Mouse (Mus musculus) right cerebral cortex, adult 2 months (tissue): ENCODE measurements around the gene Kcnmb1.
A peak's percentile ranks its signal among the peaks of the same experiment; 100 is the strongest.

Source experiments
- DNase-seq, 2 experiments: peaks; one replicate each; pipeline ENCODE4 v3.0.0; 2021 to 2022; ENCODE audit warnings: low spot score in 2 of 2

Kcnmb1 gene

GRCm38 (mm10) chr11:34000416-34000815 is 37.6 kb downstream of the Kcnmb1 start:
- DNase-seq, result no peak

GRCm38 (mm10) chr11:34001938-34002592 is 39.3 kb downstream of the Kcnmb1 start:
- peak; percentile 75 to 81 for DNase-seq

- no peak for DNase-seq
Observed at GRCm38 (mm10) chr11:34002593-34002965, 39.8 kb downstream of the Kcnmb1 start.

GRCm38 (mm10) chr11:34007616-34008015 is 44.8 kb downstream of the Kcnmb1 start:
- no peak for DNase-seq

GRCm38 (mm10) chr11:34008214-34008613 is 45.4 kb downstream of the Kcnmb1 start:
- no peak for DNase-seq

GRCm38 (mm10) chr11:34008702-34009101 is 45.9 kb downstream of the Kcnmb1 start:
- DNase-seq, result peak; percentile 77

- no peak for DNase-seq
Observed at GRCm38 (mm10) chr11:34009316-34010087, 46.7 kb downstream of the Kcnmb1 start.

- DNase-seq, result no peak
Observed at GRCm38 (mm10) chr11:34010133-34010858, 47.5 kb downstream of the Kcnmb1 start.

- DNase-seq, result peak; percentile 25 to 34
Observed at GRCm38 (mm10) chr11:34010859-34011172, 48.0 kb downstream of the Kcnmb1 start.

GRCm38 (mm10) chr11:34012007-34012652 is 49.3 kb downstream of the Kcnmb1 start:
- no peak for DNase-seq
